Mouse (Mus musculus) liver, adult 2 months (tissue): ENCODE results near the gene Casp9. TPM values are rescaled to one million over a fixed set of nuclear protein-coding genes. Genes with fewer than 3 reads are reported as not detected.

Source experiments
- DNase-seq: peaks from one replicate; pipeline ENCODE4 v3.0.0-alpha.2; 2011; ENCODE audit warnings: low read depth, low spot score; ENCODE audit errors: extremely low read depth
- H3K27ac ChIP-seq: fragments of 200-500 bp; replicated peaks from 2 replicates; pipeline ENCODE4 v1.5.1; 2012; ENCODE audit warnings: low read depth, mild to moderate bottlenecking, control low read depth, inconsistent platforms, low read length; ENCODE audit not compliant: insufficient read depth
- H3K27me3 ChIP-seq: fragments of 200-500 bp; 2 replicates; pipeline ENCODE4 v1.6.1; 2012; ENCODE audit warnings: mild to moderate bottlenecking, moderate library complexity, low read length, inconsistent platforms; ENCODE audit not compliant: control insufficient read depth, insufficient read depth
- H3K36me3 ChIP-seq: fragments of 200-500 bp; 2 replicates; pipeline ENCODE4 v1.6.1; 2012; ENCODE audit warnings: low read length, inconsistent platforms; ENCODE audit not compliant: control insufficient read depth, insufficient read depth
- H3K4me1 ChIP-seq: fragments of 200-500 bp; 2 replicates; pipeline ENCODE4 v1.6.1; 2011; ENCODE audit warnings: low read length; ENCODE audit not compliant: control insufficient read depth, insufficient read depth
- H3K4me3 ChIP-seq: fragments of 200-500 bp; 2 replicates; pipeline ENCODE4 v1.5.1; 2011; ENCODE audit warnings: low read depth, mild to moderate bottlenecking, control low read depth, low read length, moderate library complexity; ENCODE audit not compliant: insufficient read depth
- H3K79me2 ChIP-seq: fragments of 200-500 bp; 2 replicates; pipeline ENCODE4 v1.6.1; 2012; ENCODE audit warnings: inconsistent platforms, mild to moderate bottlenecking, low read length, moderate library complexity; ENCODE audit not compliant: control insufficient read depth, insufficient read depth
- H3K9ac ChIP-seq: fragments of 200-500 bp; 2 replicates; pipeline ENCODE4 v1.6.1; 2012; ENCODE audit warnings: low read depth, mild to moderate bottlenecking, control low read depth, inconsistent platforms, low read length
- CTCF ChIP-seq: fragments of 200-500 bp; IDR thresholded peaks from 2 replicates; pipeline ENCODE4 v1.5.1; 2011; ENCODE audit warnings: low read depth, low read length, control low read depth
- POLR2A ChIP-seq: fragments of 200-500 bp; IDR thresholded peaks from 2 replicates; pipeline ENCODE4 v1.6.1; 2011; ENCODE audit warnings: low read length, control low read depth; ENCODE audit not compliant: insufficient read depth; ENCODE audit errors: extremely low read depth
- WGBS: fragments of 180-500 bp; shearing (Covaris S2); methylation state at CpG from one replicate; pipeline ENCODE4 v1.1.7; 2018; 5-methylcytosine and 5-hydroxymethylcytosine counted together
- polyA plus RNA-seq: library from polyadenylated mRNA; depleted of rRNA; stranded (reverse); fragments of >200 nt; gene quantifications from 2 replicates; pipeline ENCODE4 v1.2.3, GENCODE M21; 2012
- total RNA-seq: library from RNA; depleted of rRNA; stranded (reverse); fragments of >200 nt; gene quantifications from 2 replicates; pipeline ENCODE4 v1.2.3, GENCODE M21; 2014

The Casp9 gene
- total and polyA plus RNA-seq, 2 experiments: 8.4 to 10.9 TPM

GRCm38 (mm10) chr4:141804105-141804504 lies 10.7 kb downstream of the Casp9 start:
- WGBS: 88% methylated on average over 4 of the region's 4 CpGs
- H3K27ac ChIP-seq: no peak overlapping the region
- no peak overlapping the region for H3K4me3 ChIP-seq
- H3K27me3 ChIP-seq: no peaks in the 10 kb centered on the region
- H3K9ac ChIP-seq: no peak overlapping the region
- TF ChIP-seq CTCF: 0 out of 2 replicates have a peak, but pooled peaks have one; percentile 17
- TF ChIP-seq POLR2A: no peak
- no peak for DNase-seq
- no peaks in the 10 kb centered on the region for H3K4me1 ChIP-seq
- H3K79me2 ChIP-seq: no peaks in the 10 kb centered on the region
- peaks cover 31% of the 10 kb centered on the region for H3K36me3 ChIP-seq

- peaks cover 2% of the 10 kb centered on the region; the same call in 1 of the 2 replicates for H3K4me1 ChIP-seq
- H3K79me2 ChIP-seq: no peaks in the 10 kb centered on the region
- H3K4me3 ChIP-seq: no peak overlapping the region
- 89% methylated on average over 8 of the region's 8 CpGs for WGBS
- TF ChIP-seq POLR2A (no peak), CTCF (no peak)
- H3K27ac ChIP-seq: no peak overlapping the region
- DNase-seq: no peak
- peaks cover 32% of the 10 kb centered on the region for H3K36me3 ChIP-seq
- H3K27me3 ChIP-seq: no peaks in the 10 kb centered on the region
- no peak overlapping the region for H3K9ac ChIP-seq
These were observed 12.5 kb downstream of the Casp9 start for GRCm38 (mm10) chr4:141805886-141806285.

DNA sequence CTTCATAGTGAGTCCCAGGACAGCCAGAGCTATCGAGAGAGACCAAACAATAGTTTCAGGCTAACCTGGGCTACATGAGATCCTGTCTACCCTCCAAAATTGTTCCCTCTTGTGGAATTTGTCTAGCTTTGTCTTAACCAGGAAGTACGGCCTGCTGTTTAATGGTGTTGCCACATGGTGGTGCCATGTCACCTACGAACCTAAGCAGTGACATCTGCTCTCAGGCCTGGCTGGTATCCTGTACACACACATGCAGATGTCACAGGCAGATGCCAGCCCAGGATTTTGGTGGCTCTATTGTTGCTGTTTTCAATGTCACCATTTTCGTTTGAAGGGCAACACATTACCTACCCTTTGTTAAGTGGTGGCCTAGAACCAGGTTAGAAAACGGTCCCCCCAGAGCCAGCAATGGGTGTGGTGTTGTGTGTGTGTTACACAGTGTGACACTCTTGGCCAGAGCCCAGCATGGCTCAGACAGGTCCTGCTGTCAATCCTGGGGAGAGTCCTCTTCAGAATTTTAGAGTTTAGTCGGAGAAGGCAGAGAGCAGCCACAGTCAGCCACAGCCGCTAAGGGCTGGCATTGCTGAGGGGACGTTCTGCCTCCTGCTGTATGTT lies 16.5 kb downstream of the Casp9 start:
- no peak for TF ChIP-seq POLR2A
- TF ChIP-seq CTCF: peak; percentile 80
- H3K27ac ChIP-seq: no peak overlapping the region
- 72% methylated on average over 8 of the region's 8 CpGs for WGBS
- H3K4me3 ChIP-seq: no peak overlapping the region
- no peak overlapping the region for H3K9ac ChIP-seq
- no peaks in the 10 kb centered on the region for H3K27me3 ChIP-seq
- H3K79me2 ChIP-seq: no peaks in the 10 kb centered on the region
- H3K36me3 ChIP-seq: peaks cover 37% of the 10 kb centered on the region
- DNase-seq: peak; percentile 75
- H3K4me1 ChIP-seq: peaks cover 2% of the 10 kb centered on the region; the same call in 1 of the 2 replicates

DNA sequence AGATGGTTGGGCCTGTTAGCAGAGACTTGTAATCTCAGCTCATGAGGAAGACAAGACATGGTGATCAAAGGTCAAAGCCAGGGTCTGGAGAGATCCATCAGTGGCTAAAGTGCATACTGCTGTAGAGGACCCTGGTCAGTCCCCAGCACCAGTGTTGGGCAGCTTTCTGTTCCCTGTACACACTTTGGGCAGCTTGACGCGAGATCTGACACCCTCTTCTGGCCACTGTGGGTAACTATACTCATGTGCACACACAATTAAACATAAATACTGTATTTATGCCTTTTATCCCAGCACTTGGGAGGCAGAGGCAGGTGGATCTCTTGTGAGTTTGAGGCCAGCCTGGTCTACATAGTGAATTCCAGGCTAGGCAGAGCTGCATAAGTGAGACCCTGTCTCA lies 17.6 kb downstream of the Casp9 start:
- no peaks in the 10 kb centered on the region for H3K79me2 ChIP-seq
- peaks cover 2% of the 10 kb centered on the region; the same call in 1 of the 2 replicates for H3K4me1 ChIP-seq
- no peak overlapping the region for H3K4me3 ChIP-seq
- no peak for DNase-seq
- WGBS: 100% methylated on average over 2 of the region's 2 CpGs
- peaks cover 30% of the 10 kb centered on the region for H3K36me3 ChIP-seq
- H3K27me3 ChIP-seq: no peaks in the 10 kb centered on the region
- TF ChIP-seq CTCF (no peak), POLR2A (no peak)
- no peak overlapping the region for H3K27ac ChIP-seq
- H3K9ac ChIP-seq: no peak overlapping the region

GRCm38 (mm10) chr4:141811375-141811774 lies 18.0 kb downstream of the Casp9 start:
- TF ChIP-seq CTCF: no peak
- TF ChIP-seq POLR2A: no peak
- H3K27me3 ChIP-seq: no peaks in the 10 kb centered on the region
- H3K27ac ChIP-seq: no peak overlapping the region
- H3K4me1 ChIP-seq: peaks cover 2% of the 10 kb centered on the region; the same call in 1 of the 2 replicates
- H3K36me3 ChIP-seq: peaks cover 30% of the 10 kb centered on the region
- H3K9ac ChIP-seq: no peak overlapping the region
- no peak for DNase-seq
- no peaks in the 10 kb centered on the region for H3K79me2 ChIP-seq
- 94% methylated on average over 7 of the region's 7 CpGs for WGBS
- H3K4me3 ChIP-seq: no peak overlapping the region

DNA sequence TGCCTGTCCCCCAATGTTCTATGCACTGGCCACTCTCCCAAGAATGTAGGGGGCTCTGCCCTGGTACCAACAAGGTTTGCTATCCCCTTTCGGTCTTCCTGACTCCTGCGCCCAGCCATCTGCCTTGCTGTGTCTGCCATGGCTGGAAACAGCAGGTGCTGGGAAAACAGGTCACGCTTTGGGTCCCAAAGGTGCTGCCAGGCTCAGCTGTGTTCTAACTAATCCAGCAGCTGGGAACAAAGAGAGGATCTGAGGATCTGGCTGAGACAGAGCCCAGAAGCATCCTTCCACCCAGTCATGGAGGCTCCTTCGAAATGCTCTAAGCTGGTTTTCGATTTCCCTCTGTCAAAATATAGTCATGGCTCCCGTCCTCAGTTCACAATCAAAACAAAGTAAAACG lies 22.9 kb downstream of the Casp9 start:
- 94% methylated on average over 7 of the region's 7 CpGs for WGBS
- no peaks in the 10 kb centered on the region for H3K4me1 ChIP-seq
- H3K9ac ChIP-seq: no peak overlapping the region
- H3K4me3 ChIP-seq: no peak overlapping the region
- H3K27me3 ChIP-seq: no peaks in the 10 kb centered on the region
- DNase-seq: no peak
- H3K27ac ChIP-seq: no peak overlapping the region
- TF ChIP-seq POLR2A (no peak), CTCF (no peak)
- H3K79me2 ChIP-seq: no peaks in the 10 kb centered on the region
- peaks cover 15% of the 10 kb centered on the region for H3K36me3 ChIP-seq
